Mouse (Mus musculus) kidney, adult 9 months (tissue): ENCODE results near the gene Gm10447.
A peak's percentile ranks its signal among the peaks of the same experiment; 100 is the strongest.

Source experiments
- DNase-seq: peaks from one replicate; pipeline ENCODE4 v3.0.0; 2022

The Gm10447 gene

GRCm38 (mm10) chr11:53478383-53479170, 21.7 kb upstream of the Gm10447 start:
- no peak for DNase-seq

- DNase-seq, result no peak
Observed at GRCm38 (mm10) chr11:53477833-53478232, 20.9 kb upstream of the Gm10447 start.

- DNase-seq, result no peak
Observed at GRCm38 (mm10) chr11:53475620-53476019, 18.7 kb upstream of the Gm10447 start.

GRCm38 (mm10) chr11:53472709-53473108, 15.8 kb upstream of the Gm10447 start:
- no peak for DNase-seq

GRCm38 (mm10) chr11:53469968-53470695, 13.2 kb upstream of the Gm10447 start, which contains the start of gene Gm9837:
Gm9837 (minus strand) TSS chr11:53470479.
- DNase-seq, result peak; percentile 88

- DNase-seq, result no peak
Observed at GRCm38 (mm10) chr11:53469294-53469967, 12.5 kb upstream of the Gm10447 start.

- DNase-seq, result peak; percentile 79
Observed at GRCm38 (mm10) chr11:53466231-53466971, 9.5 kb upstream of the Gm10447 start.

GRCm38 (mm10) chr11:53463551-53464424, 6.9 kb upstream of the Gm10447 start:
- DNase-seq, result peak; percentile 53

- peak; percentile 75 for DNase-seq
Observed at GRCm38 (mm10) chr11:53461727-53462126, 4.8 kb upstream of the Gm10447 start.

GRCm38 (mm10) chr11:53460192-53460591, 3.3 kb upstream of the Gm10447 start:
- DNase-seq, result no peak

- DNase-seq, result no peak
Observed at GRCm38 (mm10) chr11:53458996-53459395, 2.1 kb upstream of the Gm10447 start.

- DNase-seq, result peak; percentile 44
Observed at GRCm38 (mm10) chr11:53457372-53457954, 553 bp upstream of the Gm10447 start.

- DNase-seq, result no peak
Observed at GRCm38 (mm10) chr11:53453031-53453430, 3.9 kb downstream of the Gm10447 start.

GRCm38 (mm10) chr11:53452396-53452795, 4.5 kb downstream of the Gm10447 start:
- DNase-seq, result peak; percentile 70

GRCm38 (mm10) chr11:53451361-53451760, 5.5 kb downstream of the Gm10447 start:
- no peak for DNase-seq

- DNase-seq, result no peak
Observed at GRCm38 (mm10) chr11:53450070-53450705, 6.7 kb downstream of the Gm10447 start.

- DNase-seq, result peak; percentile 91
Observed at GRCm38 (mm10) chr11:53448529-53448928, 8.4 kb downstream of the Gm10447 start.

GRCm38 (mm10) chr11:53447996-53448395, 8.9 kb downstream of the Gm10447 start:
- no peak for DNase-seq

GRCm38 (mm10) chr11:53446183-53446582, 10.7 kb downstream of the Gm10447 start:
- no peak for DNase-seq

- no peak for DNase-seq
Observed at GRCm38 (mm10) chr11:53445562-53445961, 11.3 kb downstream of the Gm10447 start.

GRCm38 (mm10) chr11:53443861-53444260, 13.0 kb downstream of the Gm10447 start:
- DNase-seq, result peak; percentile 70
